Mouse (Mus musculus) CD4-positive, CD25-positive, alpha-beta regulatory T cell, adult 4 months (primary cell): Measurements from ENCODE around the gene Wdr45. TPM values are rescaled to one million over a fixed set of nuclear protein-coding genes. Genes with fewer than 3 reads are reported as not detected.

ENCODE experiments used
- ATAC-seq: one replicate; pipeline ENCODE4 v1.8.0; 2017
- polyA plus RNA-seq, 2 experiments: library from polyadenylated mRNA; unstranded; fragments of 100-300 nt; shearing (Covaris generic); gene quantifications; one replicate each; pipeline ENCODE4 v1.2.1; 2017

Gene Wdr45
- polyA plus RNA-seq, 2 experiments from 2014 or later, result 42.8 to 76.1 TPM

- ATAC-seq, result no peak
Observed at GRCm38 (mm10) chrX:7764657-7765280, 50.6 kb downstream of the Wdr45 start.

DNA sequence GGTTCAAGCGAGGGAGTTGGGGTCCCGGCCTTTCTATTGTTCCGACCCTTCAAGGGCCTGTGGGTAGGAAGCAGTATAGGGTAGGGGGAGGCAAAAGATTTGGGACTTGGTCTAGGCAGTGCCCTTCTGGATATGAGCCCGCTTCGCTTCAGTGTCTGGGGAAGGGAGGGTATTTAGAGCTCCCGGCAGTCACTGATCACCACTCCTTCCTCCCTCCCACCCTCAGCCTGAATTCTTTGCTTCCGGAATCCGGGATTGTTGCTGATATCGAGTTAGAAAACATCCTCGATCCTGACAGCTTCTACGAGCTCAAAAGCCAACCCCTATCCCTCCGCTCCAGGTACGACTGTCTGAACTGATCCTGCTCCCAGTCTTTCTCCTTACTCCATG lies 51.1 kb downstream of the Wdr45 start:
- ATAC-seq, result no peak

- ATAC-seq, result no peak
Observed at GRCm38 (mm10) chrX:7765764-7766163, 51.6 kb downstream of the Wdr45 start.

GRCm38 (mm10) chrX:7769302-7770017 lies 55.3 kb downstream of the Wdr45 start:
- no peak for ATAC-seq

GRCm38 (mm10) chrX:7772766-7773165 lies 58.6 kb downstream of the Wdr45 start:
- no peak for ATAC-seq

GRCm38 (mm10) chrX:7775501-7776205 lies 61.5 kb downstream of the Wdr45 start:
- ATAC-seq, result no peak

- peak; percentile 63 for ATAC-seq
Observed at GRCm38 (mm10) chrX:7776329-7777082, 62.4 kb downstream of the Wdr45 start.

Other genes with a start within 250 kb of the Wdr45 start
- gene Foxp3, start 140.7 kb upstream of the Wdr45 start, polyA plus RNA-seq, result 10 to 100 TPM; 48.7 to 55.3 TPM
- gene Ppp1r3f, start 140.1 kb upstream of the Wdr45 start, polyA plus RNA-seq, result 1 to 10 TPM; 3.4 to 9.2 TPM
- 10 to 100 TPM; 14.0 to 27.4 TPM for gene Ccdc22, start 108.8 kb upstream of the Wdr45 start, polyA plus RNA-seq
- gene Cacna1f, start 107.2 kb upstream of the Wdr45 start, polyA plus RNA-seq, result not detected
- 1 to 10 TPM; 9.3 TPM for gene Syp, start 75.9 kb upstream of the Wdr45 start, polyA plus RNA-seq
- 1 to 10 TPM; 8.3 to 9.4 TPM for gene Prickle3, start 57.1 kb upstream of the Wdr45 start, polyA plus RNA-seq
- 100 to 1,000 TPM; 147 to 155 TPM for gene Plp2, start 42.9 kb upstream of the Wdr45 start, polyA plus RNA-seq
- not detected for gene Magix, start 33.1 kb upstream of the Wdr45 start, polyA plus RNA-seq
- 10 to 100 TPM; 50.8 to 69.7 TPM for gene Gpkow, start 17.2 kb upstream of the Wdr45 start, polyA plus RNA-seq
- gene Gm45208, start 7.9 kb downstream of the Wdr45 start, polyA plus RNA-seq, result 1 to 10 TPM in 1 of 2 experiments, not detected in 1; 1.0 TPM
- gene Praf2, start 14.1 kb downstream of the Wdr45 start, polyA plus RNA-seq, result 10 to 100 TPM; 33.9 to 40.0 TPM
- gene Ccdc120, start 36.6 kb downstream of the Wdr45 start, polyA plus RNA-seq, result under 1 TPM; 0.20 to 0.52 TPM
- 10 to 100 TPM in 1 of 2 experiments, 1 to 10 TPM in 1; 8.5 to 14.4 TPM for gene Tfe3, start 48.2 kb downstream of the Wdr45 start, polyA plus RNA-seq
- 10 to 100 TPM; 58.7 to 98.2 TPM for gene Gripap1, start 75.4 kb downstream of the Wdr45 start, polyA plus RNA-seq
- under 1 TPM; 0.63 to 0.72 TPM for gene Kcnd1, start 108.0 kb downstream of the Wdr45 start, polyA plus RNA-seq
- gene Otud5, start 127.0 kb downstream of the Wdr45 start, polyA plus RNA-seq, result 10 to 100 TPM; 13.7 to 28.6 TPM
- gene Pim2, start 163.9 kb downstream of the Wdr45 start, polyA plus RNA-seq, result 10 to 100 TPM; 33.6 to 41.9 TPM
- 10 to 100 TPM; 17.1 to 35.7 TPM for gene Slc35a2, start 169.7 kb downstream of the Wdr45 start, polyA plus RNA-seq
- gene Pqbp1, start 184.9 kb downstream of the Wdr45 start, polyA plus RNA-seq, result 100 to 1,000 TPM; 108 to 123 TPM
- gene Timm17b, start 185.0 kb downstream of the Wdr45 start, polyA plus RNA-seq, result 100 to 1,000 TPM; 107 to 109 TPM
- not detected for gene Gm10491, start 193.5 kb downstream of the Wdr45 start, polyA plus RNA-seq
- not detected for gene Gm10490, start 195.2 kb downstream of the Wdr45 start, polyA plus RNA-seq
- not detected for gene Pcsk1n, start 205.5 kb downstream of the Wdr45 start, polyA plus RNA-seq
- gene Eras, start 214.3 kb downstream of the Wdr45 start, polyA plus RNA-seq, result not detected
- 10 to 100 TPM in 1 of 2 experiments, 1 to 10 TPM in 1; 8.3 to 15.9 TPM for gene Hdac6, start 233.6 kb downstream of the Wdr45 start, polyA plus RNA-seq